Mouse (Mus musculus) limb, embryonic 14.5 days (tissue): ENCODE results near the gene A930017K11Rik. TPM values are rescaled to one million over a fixed set of nuclear protein-coding genes. Genes with fewer than 3 reads are reported as not detected.

Experiments
- ATAC-seq: fragments of 200-750 bp; cut with Nextera tagmentation; 2 replicates; pipeline ENCODE4 v1.8.0; 2017; ENCODE audit warnings: low read depth, moderate number of reproducible peaks, moderate TSS enrichment; ENCODE audit not compliant: low FRiP score
- DNase-seq: peaks from one replicate; pipeline ENCODE4 v3.0.0-alpha.2; 2015; ENCODE audit warnings: low spot score
- H3K27ac ChIP-seq: fragments of 300-500 bp; sonication (generic); replicated peaks from 2 replicates; pipeline ENCODE4 v1.5.1; 2014; ENCODE audit warnings: low read depth, mild to moderate bottlenecking, low read length, moderate library complexity, mixed read lengths
- H3K27me3 ChIP-seq: fragments of 300-500 bp; sonication (generic); 2 replicates; pipeline ENCODE4 v1.6.1; 2014; ENCODE audit warnings: low read length, mixed read lengths; ENCODE audit not compliant: control insufficient read depth, insufficient read depth
- H3K36me3 ChIP-seq: fragments of 300-500 bp; sonication (generic); 2 replicates; pipeline ENCODE4 v1.6.1; 2014; ENCODE audit warnings: mild to moderate bottlenecking, low read length, moderate library complexity, mixed read lengths; ENCODE audit not compliant: control insufficient read depth, insufficient read depth
- H3K4me1 ChIP-seq: fragments of 300-500 bp; sonication (generic); 2 replicates; pipeline ENCODE4 v1.6.1; 2014; ENCODE audit warnings: antibody characterized with exemption, low read length, mixed read lengths; ENCODE audit not compliant: control insufficient read depth, insufficient read depth
- H3K4me2 ChIP-seq: fragments of 300-500 bp; sonication (generic); replicated peaks from 2 replicates; pipeline ENCODE4 v1.6.1; 2014; ENCODE audit warnings: low read depth, mild to moderate bottlenecking, low read length, moderate library complexity; ENCODE audit not compliant: severe bottlenecking
- H3K4me3 ChIP-seq: fragments of 300-500 bp; sonication (generic); replicated peaks from 2 replicates; pipeline ENCODE4 v1.5.1; 2014; ENCODE audit warnings: low read length
- H3K9ac ChIP-seq: fragments of 300-500 bp; sonication (generic); 2 replicates; pipeline ENCODE4 v1.6.1; 2014; ENCODE audit warnings: mild to moderate bottlenecking, low read depth, low read length, moderate library complexity; ENCODE audit not compliant: severe bottlenecking
- H3K9me3 ChIP-seq: fragments of 300-500 bp; sonication (generic); 2 replicates; pipeline ENCODE4 v1.6.1; 2016; ENCODE audit warnings: low read length; ENCODE audit not compliant: control insufficient read depth
- POLR2A ChIP-seq: fragments of 200-500 bp; IDR thresholded peaks from 2 replicates; pipeline ENCODE4 v1.8.0; 2012; ENCODE audit warnings: inconsistent platforms, mild to moderate bottlenecking, moderate library complexity, borderline replicate concordance; ENCODE audit not compliant: insufficient read depth, insufficient read length; ENCODE audit errors: extremely low read depth
- WGBS: fragments of 180-500 bp; shearing (Covaris S2); extraction: QIAGEN DNeasy Blood & Tissue Kit; methylation state at CpG from one replicate; pipeline ENCODE4 v1.1.7; 2014; 5-methylcytosine and 5-hydroxymethylcytosine counted together
- polyA plus RNA-seq, 2 experiments: library from polyadenylated mRNA; depleted of rRNA in 1 of 2; stranded (reverse) in 1 of 2; unstranded in 1 of 2; fragments of >200 nt; fragmentation: Nextera tagmentation in 1 of 2; extraction: Ambion mirVana in 1 of 2; gene quantifications; 2 replicates each; pipeline versions ENCODE4 v1.2.1 to v1.2.3; 2012 to 2014

Gene A930017K11Rik
- polyA plus RNA-seq, 2 experiments: 0.23 to 0.25 TPM

- DNase-seq: no peak
- Histone ChIP-seq H3K27ac (no peak overlapping the region), H3K9me3 (no peaks in the 10 kb centered on the region), H3K27me3 (no peaks in the 10 kb centered on the region), H3K4me3 (no peak overlapping the region), H3K4me2 (no peak overlapping the region), H3K36me3 (peaks cover 60% of the 10 kb centered on the region), H3K9ac (no peak overlapping the region), H3K4me1 (no peaks in the 10 kb centered on the region)
- ATAC-seq: no peak
- TF ChIP-seq POLR2A: no peak
- 80% methylated on average over 7 of the region's 7 CpGs for WGBS
Observed at GRCm38 (mm10) chr17:25964271-25964670, 11.9 kb upstream of the A930017K11Rik start.

GRCm38 (mm10) chr17:25962413-25962905 lies 10.1 kb upstream of the A930017K11Rik start:
- Histone ChIP-seq H3K4me3 (no peak overlapping the region), H3K36me3 (peaks cover 72% of the 10 kb centered on the region), H3K27ac (no peak overlapping the region), H3K4me1 (no peaks in the 10 kb centered on the region), H3K4me2 (no peak overlapping the region), H3K9me3 (no peaks in the 10 kb centered on the region), H3K27me3 (no peaks in the 10 kb centered on the region), H3K9ac (no peak overlapping the region)
- WGBS: 93% methylated on average over 7 of the region's 7 CpGs
- ATAC-seq (no peak), DNase-seq (no peak)
- no peak for TF ChIP-seq POLR2A

- TF ChIP-seq POLR2A: no peak
- 93% methylated on average over 5 of the region's 5 CpGs for WGBS
Observed at GRCm38 (mm10) chr17:25961566-25961965, 9.2 kb upstream of the A930017K11Rik start.

GRCm38 (mm10) chr17:25959630-25960467 lies 7.5 kb upstream of the A930017K11Rik start:
- no peak for ATAC-seq
- peaks cover 63% of the 10 kb centered on the region for H3K36me3 ChIP-seq

More at GRCm38 (mm10) chr17:25961566-25961965, 9.2 kb upstream of the A930017K11Rik start:
- no peaks in the 10 kb centered on the region for H3K27me3 ChIP-seq
- DNase-seq (no peak), ATAC-seq (no peak)
- no peak overlapping the region for H3K27ac ChIP-seq
- H3K9ac ChIP-seq: no peak overlapping the region
- no peak overlapping the region for H3K4me2 ChIP-seq
- H3K4me1 ChIP-seq: no peaks in the 10 kb centered on the region
- peaks cover 67% of the 10 kb centered on the region for H3K36me3 ChIP-seq
- no peak overlapping the region for H3K4me3 ChIP-seq
- no peaks in the 10 kb centered on the region for H3K9me3 ChIP-seq

GRCm38 (mm10) chr17:25958771-25959494 lies 6.6 kb upstream of the A930017K11Rik start:
- Histone ChIP-seq H3K27me3 (no peaks in the 10 kb centered on the region), H3K4me3 (no peak overlapping the region), H3K9ac (no peak overlapping the region), H3K9me3 (no peaks in the 10 kb centered on the region), H3K27ac (no peak overlapping the region), H3K36me3 (peaks cover 57% of the 10 kb centered on the region), H3K4me1 (no peaks in the 10 kb centered on the region), H3K4me2 (no peak overlapping the region)
- 91% methylated on average over 11 of the region's 11 CpGs for WGBS
- ATAC-seq: no peak
- no peak for TF ChIP-seq POLR2A
- no peak for DNase-seq

More at GRCm38 (mm10) chr17:25959630-25960467, 7.5 kb upstream of the A930017K11Rik start:
- H3K9me3 ChIP-seq: no peaks in the 10 kb centered on the region
- H3K4me3 ChIP-seq: no peak overlapping the region
- no peak for TF ChIP-seq POLR2A
- no peaks in the 10 kb centered on the region for H3K27me3 ChIP-seq
- no peak overlapping the region for H3K27ac ChIP-seq
- H3K9ac ChIP-seq: no peak overlapping the region
- DNase-seq: no peak
- no peaks in the 10 kb centered on the region for H3K4me1 ChIP-seq
- WGBS: 92% methylated on average over 23 of the region's 23 CpGs
- no peak overlapping the region for H3K4me2 ChIP-seq
